In the genomic region with DNA sequence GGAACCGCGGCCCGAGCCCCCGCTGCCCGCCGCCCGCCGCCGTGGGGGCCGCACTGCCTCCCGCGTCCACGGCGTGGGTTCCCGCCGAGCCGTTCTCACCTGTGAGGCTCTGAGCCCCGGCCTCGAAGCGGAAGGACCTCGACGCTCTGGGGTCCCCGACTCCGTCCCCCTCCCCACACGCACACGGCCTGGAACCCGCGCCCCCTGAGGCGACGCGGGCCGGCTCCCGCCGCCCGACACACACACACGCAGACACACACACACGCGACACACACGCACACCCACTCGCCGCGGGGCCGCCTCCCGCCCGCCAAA, we compare ENCODE assay signal across 8 mouse cellular contexts. TPM values are rescaled to one million over a fixed set of nuclear protein-coding genes. Genes with fewer than 3 reads are reported as not detected.
DNase-seq lines count a peak whose midpoint lies in the region; ATAC-seq and TF ChIP-seq lines count a peak whose summit lies in the region.

No protein-coding gene starts in this region.

- peak overlapping the region; percentile 72 for H3K27ac ChIP-seq in cerebellum, adult 2 months (ENCODE audit: insufficient read depth, low read length)
- H3K27ac ChIP-seq in limb, embryonic 10.5 days, result peak overlapping the region; percentile 99
- peak overlapping the region; percentile 97 for H3K27ac ChIP-seq in olfactory bulb, adult 2 months (ENCODE audit: insufficient read depth, low read depth, low read length)

- intact Hi-C loops in left cerebral cortex, postnatal 10 days (cut with DNase I), result loop anchor here (1.0 kb wide), 1 partner anchor 48 kb away; a partner anchor contains a TSS

- no peak for DNase-seq in cerebellum, adult 2 months
- no peak for DNase-seq in cerebellum, adult 9-11 months
- DNase-seq in limb, embryonic 10.5 days (ENCODE audit: low spot score), result no peak
- no peak for DNase-seq in left cerebral cortex, postnatal 10 days (ENCODE audit: extremely low spot score in 1 of 2, low spot score in 2 of 2)
- DNase-seq in layer of hippocampus, adult 9-10 months (ENCODE audit: low spot score), result no peak

- H3K4me3 ChIP-seq in cerebellum, adult 2 months (replicated peaks; ENCODE audit: insufficient read depth, low read depth, low read length), result peak overlapping the region; percentile 99
- peak overlapping the region; percentile 99 for H3K4me3 ChIP-seq in megakaryocyte, embryonic 14.5 days (replicated peaks)
- H3K4me3 ChIP-seq in limb, embryonic 10.5 days, result peak overlapping the region; percentile 92
- peak overlapping the region; percentile 92 for H3K4me3 ChIP-seq in olfactory bulb, adult 2 months (ENCODE audit: insufficient read depth, low read depth, low read length)

- H3K4me1 ChIP-seq in cerebellum, adult 2 months (ENCODE audit: control insufficient read depth, insufficient read depth, low read length), result no peaks in the 10 kb centered on the region; the same call in 1 of the 2 replicates
- peaks cover 16% of the 10 kb centered on the region for H3K4me1 ChIP-seq in megakaryocyte, embryonic 14.5 days
- peaks cover 18% of the 10 kb centered on the region for H3K4me1 ChIP-seq in limb, embryonic 10.5 days
- no peaks in the 10 kb centered on the region for H3K4me1 ChIP-seq in olfactory bulb, adult 2 months (ENCODE audit: control insufficient read depth, insufficient read depth, low read length)

- no peak for TF ChIP-seq CTCF in cerebellum, adult 2 months (IDR thresholded peaks at IDR 0.05; ENCODE audit: borderline replicate concordance, insufficient read depth, low read depth, low read length)
- no peak for TF ChIP-seq CTCF in olfactory bulb, adult 2 months (IDR thresholded peaks at IDR 0.05; ENCODE audit: insufficient read depth, low read depth, low read length)

- H3K36me3 ChIP-seq in megakaryocyte, embryonic 14.5 days (replicated peaks; ENCODE audit: low read length), result no peaks in the 10 kb centered on the region
- H3K36me3 ChIP-seq in limb, embryonic 10.5 days, result no peaks in the 10 kb centered on the region

- H3K9me3 ChIP-seq in megakaryocyte, embryonic 14.5 days, result peaks cover under 1% of the 10 kb centered on the region; the same call in 1 of the 2 replicates
- H3K9me3 ChIP-seq in limb, embryonic 10.5 days (replicated peaks), result no peaks in the 10 kb centered on the region

- under 1% methylated on average over 42 of the region's 45 CpGs for WGBS in cerebellum, adult 2 months
- WGBS in limb, embryonic 10.5 days, result under 1% methylated on average over 44 of the region's 45 CpGs
- 1% methylated on average over 45 of the region's 45 CpGs for WGBS in olfactory bulb, adult 2 months

- ATAC-seq in megakaryocyte, adult 5-6 weeks (ENCODE audit: poor library complexity, severe bottlenecking), result no peak

- TF ChIP-seq POLR2A in cerebellum, adult 2 months (IDR thresholded peaks at IDR 0.05; ENCODE audit: borderline replicate concordance, insufficient read depth, low read length), result no peak
- TF ChIP-seq POLR2A in olfactory bulb, adult 2 months (IDR thresholded peaks at IDR 0.05; ENCODE audit: insufficient read depth, low read depth, low read length), result no peak

- no peaks in the 10 kb centered on the region for H3K27me3 ChIP-seq in cerebellum, adult 2 months (ENCODE audit: control insufficient read depth, insufficient read depth, low read length)
- no peaks in the 10 kb centered on the region for H3K27me3 ChIP-seq in megakaryocyte, embryonic 14.5 days (replicated peaks)
- H3K27me3 ChIP-seq in limb, embryonic 10.5 days (ENCODE audit: low read depth, poor library complexity, severe bottlenecking), result no peaks in the 10 kb centered on the region

RNA-seq across cellular contexts. Expression of a gene that starts 2.8 kb away (rescaled TPM):
- polyA plus RNA-seq in cerebellum, adult 2 months (2012; rRNA removed), result 14.9 and 15.2 TPM in 2 replicates
- 0.35 and 1.6 TPM in 2 replicates for polyA plus RNA-seq in megakaryocyte, embryonic 14.5 days (2012; ENCODE audit: insufficient read depth, low replicate concordance)
- total RNA-seq in megakaryocyte, adult 5-6 weeks (2015), result 87.4 and 95.4 TPM in 2 replicates
- total RNA-seq in megakaryocyte, adult 5-6 weeks (2017), result 81.4 and 85.0 TPM in 2 replicates
- 12.2 and 14.3 TPM in 2 replicates for polyA plus RNA-seq in limb, embryonic 10.5 days (2016; fragmentation: Nextera tagmentation; extraction: Ambion mirVana)
- polyA plus RNA-seq in olfactory bulb, adult 2 months (2012; ENCODE audit: insufficient read depth, insufficient read length, low replicate concordance, missing spikeins), result not detected in 2 replicates
- 10 to 100 TPM; 66.1 to 78.1 TPM for total RNA-seq in left cerebral cortex, postnatal 10 days (2021)

RNA-seq across cellular contexts. Expression of a gene that starts 48.1 kb away (rescaled TPM):
- 12.8 and 13.2 TPM in 2 replicates for polyA plus RNA-seq in cerebellum, adult 2 months (2012; rRNA removed)
- 1.1 TPM in 1 of 2 replicates, not detected in the other for polyA plus RNA-seq in megakaryocyte, embryonic 14.5 days (2012; ENCODE audit: insufficient read depth, low replicate concordance)
- total RNA-seq in megakaryocyte, adult 5-6 weeks (2015), result 24.4 and 27.6 TPM in 2 replicates
- 33.4 and 38.2 TPM in 2 replicates for total RNA-seq in megakaryocyte, adult 5-6 weeks (2017)
- 23.7 and 26.4 TPM in 2 replicates for polyA plus RNA-seq in limb, embryonic 10.5 days (2016; fragmentation: Nextera tagmentation; extraction: Ambion mirVana)
- not detected in 2 replicates for polyA plus RNA-seq in olfactory bulb, adult 2 months (2012; ENCODE audit: insufficient read depth, insufficient read length, low replicate concordance, missing spikeins)
- total RNA-seq in left cerebral cortex, postnatal 10 days (2021), result 10 to 100 TPM; 13.8 to 15.8 TPM
